Mouse (Mus musculus): ENCODE data around the gene Vmn1r8. TPM values are rescaled to one million over a fixed set of nuclear protein-coding genes. Genes with fewer than 3 reads are reported as not detected.

Vmn1r8 gene
- polyA plus RNA-seq (2015; fragmentation: Illumina TruSeq; extraction: RNeasy Lipid Tissue Mini Kit (QIAGEN cat#74804); ENCODE audit: low read depth, low replicate concordance) = not detected

GRCm38 (mm10) chr6:57031984-57032383 is at the start of gene Vmn1r8:
Gene Vmn1r8, plus strand, starts transcription at chr6:57032284.

GRCm38 (mm10) chr6:56996943-56997342 is 35.1 kb upstream of the Vmn1r8 start, which contains the start of gene Vmn1r6:
Gene Vmn1r6, plus strand, starts transcription at chr6:56997243.

GRCm38 (mm10) chr6:57025224-57025623 is 6.9 kb upstream of the Vmn1r8 start, which contains the start of gene Vmn1r7:
Gene Vmn1r7, minus strand, starts transcription at chr6:57025324.

GRCm38 (mm10) chr6:57066487-57066886 is 34.4 kb downstream of the Vmn1r8 start, which contains the start of gene Vmn1r9:
Gene Vmn1r9, plus strand, starts transcription at chr6:57066787.

Other genes with a start within 250 kb of the Vmn1r8 start
- 40.1 TPM for gene Kbtbd2, start 234.5 kb upstream of the Vmn1r8 start, polyA plus RNA-seq (2015; fragmentation: Illumina TruSeq; extraction: RNeasy Lipid Tissue Mini Kit (QIAGEN cat#74804); ENCODE audit: low read depth, low replicate concordance)
- gene Fkbp9, start 200.2 kb upstream of the Vmn1r8 start, polyA plus RNA-seq (2015; fragmentation: Illumina TruSeq; extraction: RNeasy Lipid Tissue Mini Kit (QIAGEN cat#74804); ENCODE audit: low read depth, low replicate concordance) = 28.8 TPM
- gene Nt5c3, start 108.4 kb upstream of the Vmn1r8 start, polyA plus RNA-seq (2015; fragmentation: Illumina TruSeq; extraction: RNeasy Lipid Tissue Mini Kit (QIAGEN cat#74804); ENCODE audit: low read depth, low replicate concordance) = 97.9 TPM
- gene Vmn1r4, start 108.3 kb upstream of the Vmn1r8 start, polyA plus RNA-seq (2015; fragmentation: Illumina TruSeq; extraction: RNeasy Lipid Tissue Mini Kit (QIAGEN cat#74804); ENCODE audit: low read depth, low replicate concordance) = not detected
- not detected for gene Vmn1r5, start 62.0 kb upstream of the Vmn1r8 start, polyA plus RNA-seq (2015; fragmentation: Illumina TruSeq; extraction: RNeasy Lipid Tissue Mini Kit (QIAGEN cat#74804); ENCODE audit: low read depth, low replicate concordance)
- not detected for gene Vmn1r6, start 35.0 kb upstream of the Vmn1r8 start, polyA plus RNA-seq (2015; fragmentation: Illumina TruSeq; extraction: RNeasy Lipid Tissue Mini Kit (QIAGEN cat#74804); ENCODE audit: low read depth, low replicate concordance)
- gene Vmn1r7, start 7.0 kb upstream of the Vmn1r8 start, polyA plus RNA-seq (2015; fragmentation: Illumina TruSeq; extraction: RNeasy Lipid Tissue Mini Kit (QIAGEN cat#74804); ENCODE audit: low read depth, low replicate concordance) = not detected
- not detected for gene Vmn1r9, start 34.5 kb downstream of the Vmn1r8 start, polyA plus RNA-seq (2015; fragmentation: Illumina TruSeq; extraction: RNeasy Lipid Tissue Mini Kit (QIAGEN cat#74804); ENCODE audit: low read depth, low replicate concordance)
- not detected for gene Vmn1r10, start 77.2 kb downstream of the Vmn1r8 start, polyA plus RNA-seq (2015; fragmentation: Illumina TruSeq; extraction: RNeasy Lipid Tissue Mini Kit (QIAGEN cat#74804); ENCODE audit: low read depth, low replicate concordance)
- not detected for gene Vmn1r11, start 101.2 kb downstream of the Vmn1r8 start, polyA plus RNA-seq (2015; fragmentation: Illumina TruSeq; extraction: RNeasy Lipid Tissue Mini Kit (QIAGEN cat#74804); ENCODE audit: low read depth, low replicate concordance)
- not detected for gene Vmn1r12, start 124.6 kb downstream of the Vmn1r8 start, polyA plus RNA-seq (2015; fragmentation: Illumina TruSeq; extraction: RNeasy Lipid Tissue Mini Kit (QIAGEN cat#74804); ENCODE audit: low read depth, low replicate concordance)
- gene Vmn1r13, start 171.0 kb downstream of the Vmn1r8 start, polyA plus RNA-seq (2015; fragmentation: Illumina TruSeq; extraction: RNeasy Lipid Tissue Mini Kit (QIAGEN cat#74804); ENCODE audit: low read depth, low replicate concordance) = not detected
- gene Vmn1r14, start 199.4 kb downstream of the Vmn1r8 start, polyA plus RNA-seq (2015; fragmentation: Illumina TruSeq; extraction: RNeasy Lipid Tissue Mini Kit (QIAGEN cat#74804); ENCODE audit: low read depth, low replicate concordance) = not detected
- gene Vmn1r15, start 225.7 kb downstream of the Vmn1r8 start, polyA plus RNA-seq (2015; fragmentation: Illumina TruSeq; extraction: RNeasy Lipid Tissue Mini Kit (QIAGEN cat#74804); ENCODE audit: low read depth, low replicate concordance) = not detected

Data from brain, adult 10 weeks (tissue).